Mouse (Mus musculus) heart, embryonic 13.5 days (tissue): ENCODE results near the gene Stk19. TPM values are rescaled to one million over a fixed set of nuclear protein-coding genes. Genes with fewer than 3 reads are reported as not detected.
"Not testable (repeated sequence)": the region's sequence is repeated elsewhere in the genome, so short reads cannot be mapped to it uniquely, and the experiment has no call there.

Source experiments
- ATAC-seq: fragments of 200-750 bp; cut with Nextera tagmentation; 2 replicates; pipeline ENCODE4 v1.8.0; 2017; ENCODE audit warnings: moderate TSS enrichment; ENCODE audit not compliant: insufficient number of reproducible peaks, low FRiP score, low TSS enrichment; ENCODE audit errors: extremely low read depth
- H3K27ac ChIP-seq: fragments of 300-500 bp; sonication (generic); replicated peaks from 2 replicates; pipeline ENCODE4 v1.5.1; 2015; ENCODE audit warnings: moderate library complexity, mild to moderate bottlenecking, inconsistent platforms
- H3K27me3 ChIP-seq: fragments of 300-500 bp; sonication (generic); replicated peaks from 2 replicates; pipeline ENCODE4 v1.6.1; 2015; ENCODE audit warnings: mild to moderate bottlenecking, inconsistent platforms
- H3K36me3 ChIP-seq: fragments of 300-500 bp; sonication (generic); 2 replicates; pipeline ENCODE4 v1.6.1; 2015; ENCODE audit warnings: mild to moderate bottlenecking, inconsistent platforms
- H3K4me1 ChIP-seq: fragments of 300-500 bp; sonication (generic); 2 replicates; pipeline ENCODE4 v1.6.1; 2015; ENCODE audit warnings: inconsistent platforms
- H3K4me2 ChIP-seq: fragments of 300-500 bp; sonication (generic); 2 replicates; pipeline ENCODE4 v1.6.1; 2015; ENCODE audit warnings: inconsistent platforms, mild to moderate bottlenecking, moderate library complexity
- H3K4me3 ChIP-seq: fragments of 300-500 bp; sonication (generic); 2 replicates; pipeline ENCODE4 v1.5.1; 2015; ENCODE audit warnings: moderate library complexity, mild to moderate bottlenecking, inconsistent platforms
- H3K9ac ChIP-seq: fragments of 300-500 bp; sonication (generic); 2 replicates; pipeline ENCODE4 v1.6.1; 2015; ENCODE audit warnings: inconsistent platforms, mild to moderate bottlenecking, moderate library complexity
- H3K9me3 ChIP-seq: fragments of 300-500 bp; sonication (generic); 2 replicates; pipeline ENCODE4 v1.6.1; 2016; ENCODE audit warnings: inconsistent platforms
- WGBS: fragments of 180-500 bp; shearing (Covaris S2); methylation state at CpG from one replicate; pipeline ENCODE4 v1.1.7; 2015; ENCODE audit warnings: mixed read lengths; 5-methylcytosine and 5-hydroxymethylcytosine counted together
- polyA plus RNA-seq: library from polyadenylated mRNA; unstranded; fragments of >200 nt; fragmentation: Nextera tagmentation; extraction: Ambion mirVana; gene quantifications from 2 replicates; pipeline ENCODE4 v1.2.1, GENCODE M21; 2015

Gene Stk19
- polyA plus RNA-seq, 1 experiment from 2014 or later, result 17.4 TPM

DNA sequence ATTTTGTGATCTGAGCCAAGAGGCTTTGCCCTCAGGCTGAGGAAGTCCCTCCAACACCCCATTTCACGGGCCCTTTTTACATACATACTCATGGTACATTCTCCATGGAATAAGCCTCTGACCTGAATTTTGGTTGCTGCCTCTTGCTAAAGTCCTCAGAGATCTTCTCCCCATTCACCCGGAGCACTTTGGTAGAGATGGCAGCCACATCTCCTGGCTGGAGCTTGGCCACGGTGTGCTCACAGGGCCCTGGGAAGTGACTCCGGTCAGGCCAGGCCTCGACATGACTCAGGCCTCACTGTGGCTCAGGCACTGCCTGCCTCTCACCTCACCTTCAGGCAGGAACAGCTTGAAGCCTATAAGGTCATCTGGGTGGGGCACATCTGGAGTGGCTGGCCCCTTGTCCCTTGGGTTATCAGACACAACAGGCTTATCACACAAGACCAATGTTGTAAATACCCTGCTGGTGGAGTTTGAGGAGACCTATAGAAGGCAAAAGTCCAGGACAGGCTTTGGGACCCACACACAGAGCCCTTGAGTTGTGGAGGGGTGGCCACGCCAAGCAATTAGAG lies 4.1 kb upstream of the Stk19 start:
- peaks cover 22% of the 10 kb centered on the region for H3K4me1 ChIP-seq
- H3K36me3 ChIP-seq, result peaks cover 74% of the 10 kb centered on the region
- H3K4me2 ChIP-seq, result peak overlapping the region; percentile 9; the same call in 1 of the 2 replicates
- ATAC-seq, result no peak
- no peak overlapping the region for H3K27ac ChIP-seq
- no peaks in the 10 kb centered on the region for H3K9me3 ChIP-seq
- H3K27me3 ChIP-seq, result no peaks in the 10 kb centered on the region
- WGBS, result 74% methylated on average over 6 of the region's 6 CpGs
- no peak overlapping the region for H3K4me3 ChIP-seq
- H3K9ac ChIP-seq, result no peak overlapping the region

DNA sequence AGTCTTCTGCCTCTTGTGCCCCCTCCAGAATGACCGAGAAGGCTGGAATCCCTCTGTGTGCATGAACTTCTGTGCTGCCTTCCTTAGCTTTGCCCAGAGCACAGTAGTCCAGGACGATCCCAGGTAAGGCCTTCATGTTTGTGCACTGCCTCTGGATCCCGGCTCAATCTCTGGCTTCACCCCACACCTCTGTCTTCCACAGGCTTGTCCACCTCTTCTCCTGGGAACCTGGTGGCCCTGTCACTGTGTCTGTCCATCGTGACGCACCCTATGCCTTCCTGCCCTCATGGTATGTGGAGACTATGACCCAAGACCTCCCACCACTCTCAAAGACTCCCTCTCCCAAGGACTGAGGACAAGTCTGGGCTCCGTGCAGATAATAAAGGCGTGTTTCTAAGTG lies 2.0 kb upstream of the Stk19 start:
- Histone ChIP-seq H3K27me3 (no peaks in the 10 kb centered on the region), H3K36me3 (peaks cover 66% of the 10 kb centered on the region), H3K27ac (no peak overlapping the region), H3K9me3 (no peaks in the 10 kb centered on the region), H3K4me3 (no peak overlapping the region), H3K9ac (no peak overlapping the region), H3K4me2 (peak overlapping the region; percentile 20; the same call in 1 of the 2 replicates), H3K4me1 (peaks cover 26% of the 10 kb centered on the region)
- no peak for ATAC-seq
- WGBS, result 81% methylated on average over 7 of the region's 7 CpGs

DNA sequence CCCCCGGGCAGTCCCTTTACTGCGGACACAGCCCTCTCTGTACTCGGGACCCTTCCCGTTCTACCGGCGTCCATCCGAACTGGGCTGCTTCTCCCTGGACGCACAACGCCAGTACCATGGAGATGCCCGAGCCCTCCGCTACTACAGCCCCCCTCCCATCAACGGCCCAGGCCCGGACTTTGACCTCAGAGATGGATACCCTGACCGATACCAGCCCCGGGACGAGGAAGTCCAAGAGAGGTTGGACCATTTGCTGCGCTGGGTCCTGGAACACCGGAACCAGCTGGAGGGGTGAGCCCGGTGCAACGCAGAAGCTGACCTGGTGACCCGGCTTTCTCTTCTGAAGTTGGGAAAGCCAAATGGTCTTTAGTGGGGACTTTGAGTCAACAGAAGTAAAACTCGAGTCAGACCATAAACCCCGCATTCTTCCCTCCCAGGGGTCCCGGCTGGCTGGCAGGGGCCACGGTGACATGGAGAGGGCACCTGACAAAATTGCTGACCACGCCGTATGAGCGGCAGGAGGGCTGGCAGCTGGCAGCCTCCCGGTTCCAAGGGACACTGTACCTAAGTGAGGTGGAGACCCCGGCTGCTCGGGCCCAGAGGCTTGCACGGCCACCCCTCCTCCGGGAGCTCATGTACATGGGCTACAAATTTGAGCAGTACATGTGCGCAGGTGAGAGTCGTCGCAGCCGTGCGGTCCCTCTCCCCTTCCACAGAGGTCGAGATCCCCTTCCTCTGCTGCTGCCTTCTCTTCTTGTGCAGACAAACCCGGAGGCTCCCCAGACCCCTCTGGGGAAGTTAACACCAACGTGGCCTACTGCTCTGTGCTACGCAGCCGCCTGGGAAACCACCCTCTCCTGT lies 949 bp upstream of the Stk19 start:
- Histone ChIP-seq H3K36me3 (peaks cover 65% of the 10 kb centered on the region), H3K4me1 (peaks cover 26% of the 10 kb centered on the region), H3K4me3 (peak overlapping the region; percentile 91), H3K9me3 (no peaks in the 10 kb centered on the region), H3K9ac (peak overlapping the region; percentile 89), H3K27me3 (no peaks in the 10 kb centered on the region), H3K4me2 (peak overlapping the region; percentile 99), H3K27ac (peak overlapping the region; percentile 69; the same call in 1 of the 2 replicates)
- WGBS, result 36% methylated on average over 43 of the region's 43 CpGs
- no peak for ATAC-seq

DNA sequence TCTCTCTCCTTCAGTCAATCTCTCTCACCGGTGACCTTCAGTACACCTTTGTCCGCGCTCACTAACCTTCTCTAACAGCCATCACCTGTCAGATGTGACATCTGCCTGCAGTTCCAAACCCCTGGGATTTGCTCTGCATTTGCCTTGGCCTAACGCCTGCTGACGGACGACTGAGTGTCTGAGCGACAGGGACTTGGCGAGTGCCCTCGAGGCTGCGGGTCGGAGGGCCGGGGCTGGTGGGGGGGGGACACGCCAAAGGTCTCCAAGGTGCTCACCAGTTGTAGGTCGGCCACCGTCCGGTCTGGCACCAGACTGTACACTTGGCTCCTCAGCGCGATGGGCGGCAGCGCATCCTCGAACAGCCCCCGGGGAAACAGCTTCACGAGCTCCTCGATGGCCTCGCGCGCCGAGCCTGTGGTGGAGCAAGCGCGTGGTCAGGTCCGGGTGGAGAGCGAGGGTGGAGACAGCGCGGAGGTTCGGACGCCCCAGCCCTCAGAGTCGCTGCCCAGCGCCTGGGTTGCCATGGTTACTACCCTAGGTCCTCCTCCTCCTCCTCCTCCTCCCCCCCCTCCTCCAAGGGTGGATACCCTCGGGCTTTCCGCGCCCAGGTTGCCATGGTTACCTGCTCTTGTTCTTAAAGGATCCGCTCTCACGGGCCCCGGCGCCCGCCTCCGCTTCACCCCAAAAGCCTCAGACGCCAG lies 440 bp downstream of the Stk19 start:
- H3K9ac ChIP-seq, result peak overlapping the region; percentile 89
- peak overlapping the region; percentile 69 for H3K27ac ChIP-seq
- peaks cover 26% of the 10 kb centered on the region for H3K4me1 ChIP-seq
- H3K27me3 ChIP-seq, result no peaks in the 10 kb centered on the region
- peak overlapping the region; percentile 99 for H3K4me2 ChIP-seq
- ATAC-seq, result peak; percentile 77
- no peaks in the 10 kb centered on the region for H3K9me3 ChIP-seq
- H3K36me3 ChIP-seq, result peaks cover 65% of the 10 kb centered on the region
- 4% methylated on average over 48 of the region's 48 CpGs for WGBS
- peak overlapping the region; percentile 91 for H3K4me3 ChIP-seq

DNA sequence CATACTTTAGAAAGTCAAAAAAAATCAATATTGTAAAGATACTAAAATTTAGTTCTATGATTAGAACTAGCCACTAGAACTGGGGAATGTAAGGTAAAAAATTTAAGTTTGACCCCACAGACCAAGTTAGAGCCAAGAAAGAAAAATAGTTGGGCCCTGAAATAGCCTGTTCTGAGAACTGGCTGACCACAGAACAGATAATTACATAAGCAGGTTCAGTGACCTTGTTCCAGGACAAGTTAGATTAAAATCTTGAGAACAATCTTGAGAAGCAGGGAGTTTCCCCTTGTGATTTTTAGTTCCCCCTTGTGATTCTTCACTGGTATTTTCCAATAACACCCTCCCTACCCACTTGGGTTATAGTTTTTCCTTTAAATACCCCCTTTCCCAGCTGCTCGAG lies 6.0 kb downstream of the Stk19 start:
- WGBS, result 95% methylated on average over 1 of the region's 1 CpGs
- H3K27me3 ChIP-seq, H3K4me1 ChIP-seq, H3K4me3 ChIP-seq, ATAC-seq, H3K4me2 ChIP-seq, H3K27ac ChIP-seq, H3K9ac ChIP-seq, H3K9me3 ChIP-seq: not testable (repeated sequence)
- peaks cover 90% of the 10 kb centered on the region for H3K36me3 ChIP-seq

DNA sequence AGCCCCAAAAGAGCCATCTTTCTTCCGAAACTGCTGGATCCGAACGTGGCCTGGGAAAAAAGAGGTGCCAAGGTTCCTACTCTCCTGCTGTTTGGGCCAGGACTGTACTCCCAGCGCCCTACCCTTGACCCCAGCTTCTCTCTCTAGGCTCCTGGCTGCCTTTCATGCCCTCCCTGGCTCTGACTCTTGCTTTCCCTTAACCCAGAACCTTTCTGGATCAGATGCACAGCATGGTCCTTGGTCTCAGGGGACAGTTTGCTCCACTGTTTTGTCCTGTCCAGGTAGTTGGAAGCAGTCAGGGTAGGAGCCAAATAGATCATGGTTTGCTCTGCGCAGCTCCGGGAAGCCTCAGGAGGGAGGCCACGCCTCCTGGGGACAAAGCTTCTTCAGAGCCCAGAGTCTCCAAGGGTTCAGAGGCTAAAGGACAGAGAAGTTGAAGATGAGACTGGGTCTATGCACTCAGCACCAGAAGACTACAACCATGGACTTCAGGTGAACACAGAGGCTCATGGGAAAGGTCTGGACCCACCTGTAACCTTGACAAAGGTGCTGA lies 21.9 kb downstream of the Stk19 start:
- Histone ChIP-seq H3K4me3 (no peak overlapping the region), H3K27me3 (peaks cover 4% of the 10 kb centered on the region; the same call in 1 of the 2 replicates), H3K9ac (no peak overlapping the region), H3K4me2 (no peak overlapping the region), H3K4me1 (no peaks in the 10 kb centered on the region), H3K9me3 (no peaks in the 10 kb centered on the region), H3K27ac (no peak overlapping the region), H3K36me3 (no peaks in the 10 kb centered on the region)
- no peak for ATAC-seq
- WGBS, result 68% methylated on average over 7 of the region's 7 CpGs

DNA sequence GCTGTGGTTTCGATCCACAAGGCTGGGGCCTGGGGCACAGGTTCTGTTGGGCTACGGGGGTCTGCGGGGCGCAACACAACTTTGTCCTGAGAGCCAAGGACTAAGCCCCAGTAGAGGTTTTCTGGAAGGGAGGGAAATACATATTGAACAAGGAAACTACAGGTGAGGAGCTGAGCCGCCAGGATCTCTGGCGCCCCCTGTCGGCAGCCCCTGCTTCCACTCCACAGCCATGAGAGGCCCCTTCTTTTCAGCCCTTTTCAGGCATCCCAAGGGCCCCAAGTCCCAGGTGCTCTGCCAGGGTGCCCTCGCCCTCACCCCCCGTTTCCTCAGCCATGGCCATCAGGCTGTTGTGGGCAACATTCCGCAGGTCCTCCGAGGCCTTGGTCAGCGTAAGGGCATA lies 23.0 kb downstream of the Stk19 start:
- not testable (repeated sequence) for H3K4me3 ChIP-seq, H3K4me2 ChIP-seq, H3K36me3 ChIP-seq, H3K4me1 ChIP-seq, H3K9me3 ChIP-seq, ATAC-seq, H3K27ac ChIP-seq, H3K27me3 ChIP-seq, H3K9ac ChIP-seq
- WGBS, result 48% methylated on average over 12 of the region's 12 CpGs

DNA sequence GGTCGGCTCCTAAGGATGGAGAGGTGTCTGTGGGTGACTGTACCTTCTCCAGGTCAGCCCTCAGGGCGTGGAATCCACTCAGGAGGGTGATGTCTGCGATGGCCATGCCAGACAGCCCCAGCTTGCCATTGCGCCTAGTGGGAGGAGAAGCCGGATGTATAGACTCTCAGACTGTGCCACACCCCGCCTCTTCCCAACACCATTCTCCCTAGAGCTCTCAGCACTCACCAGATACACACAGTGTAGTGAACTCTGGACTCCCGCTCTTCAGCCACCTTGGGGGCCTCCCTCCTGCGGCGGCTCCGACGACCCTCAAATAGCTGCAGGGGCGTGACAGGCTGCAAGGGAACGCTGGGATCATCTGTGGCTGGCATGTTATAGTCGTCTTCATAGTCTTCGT lies 25.5 kb downstream of the Stk19 start:
- Histone ChIP-seq H3K4me1 (no peaks in the 10 kb centered on the region), H3K4me2 (no peak overlapping the region), H3K36me3 (no peaks in the 10 kb centered on the region), H3K9ac (no peak overlapping the region), H3K27ac (no peak overlapping the region), H3K4me3 (no peak overlapping the region), H3K9me3 (no peaks in the 10 kb centered on the region), H3K27me3 (peaks cover 4% of the 10 kb centered on the region; the same call in 1 of the 2 replicates)
- WGBS, result 64% methylated on average over 15 of the region's 15 CpGs
- no peak for ATAC-seq

DNA sequence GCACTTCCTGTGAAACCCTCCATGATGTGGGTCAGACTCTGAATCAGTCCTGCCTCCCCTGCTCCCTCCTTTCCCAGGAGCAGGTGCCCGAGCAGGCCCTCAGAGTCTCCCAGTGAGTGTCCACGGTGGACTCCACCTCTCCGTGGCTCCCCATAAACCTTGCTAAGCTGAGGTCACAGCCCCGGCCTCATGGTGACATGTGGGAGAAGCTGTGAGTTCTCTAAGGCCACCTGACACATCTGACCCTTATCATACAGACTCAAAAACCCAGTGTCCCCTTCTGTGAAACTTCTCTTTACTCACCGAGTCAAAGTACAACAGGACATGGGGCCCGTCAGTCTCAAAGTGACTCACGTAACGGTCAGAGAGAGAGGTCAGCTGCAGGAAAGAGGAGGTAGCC lies 25.9 kb downstream of the Stk19 start:
- not testable (repeated sequence) for H3K9ac ChIP-seq, H3K36me3 ChIP-seq, H3K4me3 ChIP-seq, H3K27ac ChIP-seq, H3K4me1 ChIP-seq, ATAC-seq, H3K4me2 ChIP-seq, H3K27me3 ChIP-seq, H3K9me3 ChIP-seq
- 69% methylated on average over 8 of the region's 8 CpGs for WGBS

DNA sequence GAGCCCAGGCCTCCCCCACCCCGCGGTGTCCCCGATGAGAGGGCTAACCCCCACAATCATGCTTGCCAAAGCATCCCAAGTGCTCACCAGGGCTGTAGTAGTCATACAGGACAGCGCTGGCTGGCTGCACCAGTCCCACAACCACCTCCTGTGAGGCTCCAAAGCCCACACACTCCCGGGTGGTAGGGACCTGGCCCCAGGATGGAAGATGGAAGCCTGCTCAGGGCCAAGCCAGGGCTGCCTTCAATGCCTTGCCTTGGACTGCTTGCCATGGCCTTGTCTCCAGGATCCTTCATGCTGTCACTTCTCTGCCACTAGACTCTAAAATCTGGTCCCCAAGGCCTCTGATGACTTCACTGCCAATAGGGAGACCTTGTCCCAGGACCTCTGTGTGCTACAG lies 26.3 kb downstream of the Stk19 start:
- H3K9me3 ChIP-seq, H3K27ac ChIP-seq, H3K36me3 ChIP-seq, H3K4me1 ChIP-seq, H3K4me2 ChIP-seq, H3K4me3 ChIP-seq, ATAC-seq, H3K27me3 ChIP-seq, H3K9ac ChIP-seq: not testable (repeated sequence)
- WGBS, result 83% methylated on average over 5 of the region's 5 CpGs

DNA sequence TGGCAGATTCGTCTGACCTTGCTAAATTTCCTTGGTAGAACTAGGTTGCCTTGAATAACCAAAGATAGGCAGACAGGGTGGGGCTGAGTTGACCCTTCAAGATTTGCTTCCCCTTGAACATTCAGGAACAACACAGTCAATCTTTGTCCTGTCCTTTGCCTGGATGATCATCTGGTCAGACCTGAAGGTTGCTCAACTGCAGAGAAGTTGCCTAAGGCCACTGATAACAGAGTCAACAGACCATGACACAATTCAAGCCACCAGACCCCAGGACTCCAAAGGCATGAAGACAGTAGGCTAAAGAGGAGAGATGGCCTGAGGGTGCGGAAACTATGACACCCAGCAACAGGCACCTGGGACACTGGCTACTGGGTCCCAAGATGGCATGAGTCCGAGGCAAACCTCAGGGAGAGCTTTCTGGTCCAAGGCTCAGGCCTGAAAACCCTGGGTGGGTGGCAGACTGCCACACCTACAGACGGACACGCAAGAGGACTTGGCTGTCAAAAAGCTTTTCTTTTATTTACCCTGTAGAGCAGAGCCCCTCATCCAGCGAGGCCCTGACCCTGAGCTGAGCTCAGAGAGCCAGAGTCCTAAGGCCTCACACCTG lies 28.0 kb downstream of the Stk19 start:
- peaks cover 4% of the 10 kb centered on the region; the same call in 1 of the 2 replicates for H3K27me3 ChIP-seq
- no peaks in the 10 kb centered on the region for H3K4me1 ChIP-seq
- H3K36me3 ChIP-seq, result no peaks in the 10 kb centered on the region
- ATAC-seq, result no peak
- no peak overlapping the region for H3K4me3 ChIP-seq
- WGBS, result 72% methylated on average over 6 of the region's 6 CpGs
- H3K9me3 ChIP-seq, result peaks cover 5% of the 10 kb centered on the region
- no peak overlapping the region for H3K27ac ChIP-seq
- no peak overlapping the region for H3K4me2 ChIP-seq
- no peak overlapping the region for H3K9ac ChIP-seq
